Mouse (Mus musculus): ENCODE results near the gene Gm3336.

DNA sequence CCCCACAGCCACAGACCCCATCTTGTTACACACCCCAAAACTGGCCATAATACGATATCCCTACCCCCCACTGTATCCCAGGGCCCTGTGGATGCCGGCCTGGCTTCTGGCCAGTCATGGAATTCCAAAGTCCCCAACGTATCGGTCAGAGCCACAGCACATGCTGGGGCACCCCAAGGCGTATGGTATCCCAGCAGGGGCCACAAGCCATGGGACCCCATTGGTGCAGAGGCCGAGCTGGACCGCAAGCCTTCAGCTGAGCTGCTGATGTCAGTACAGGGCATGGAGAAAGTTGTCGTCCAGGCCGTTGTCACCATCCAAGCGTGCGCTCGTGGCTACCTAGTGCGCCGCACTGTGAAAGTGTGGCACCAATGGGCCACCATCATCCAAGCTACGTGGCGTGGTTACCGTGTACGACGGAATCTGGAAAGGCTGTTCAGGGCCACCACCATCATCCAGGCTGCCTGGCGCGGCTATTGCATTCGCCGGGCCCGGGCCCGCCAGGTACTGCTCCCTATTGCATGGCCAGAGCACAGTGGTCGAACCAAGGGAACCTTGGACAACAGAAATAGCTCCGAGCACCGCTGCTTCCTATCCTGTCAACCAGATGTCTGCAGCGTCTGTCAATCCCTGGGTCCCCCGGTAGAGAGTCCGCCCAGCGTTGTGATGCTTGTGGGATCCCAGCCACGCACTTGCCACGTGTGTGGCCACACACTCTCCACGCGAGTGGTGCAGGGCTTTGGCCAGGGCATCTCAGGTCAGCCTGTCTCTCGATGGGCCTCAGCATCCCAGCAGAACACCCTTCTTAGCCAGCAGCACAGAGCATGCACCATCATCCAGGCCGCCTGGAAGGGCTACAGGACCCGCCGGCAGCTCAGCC, 1.6 kb upstream of the Gm3336 start:
- no peak for TF ChIP-seq CTCF (conservative IDR thresholded peaks at IDR 0.05; ENCODE audit: insufficient read depth, insufficient read length, low read depth, low read length)
- peak; percentile 36 for TF ChIP-seq POLR2A (IDR thresholded peaks at IDR 0.05; ENCODE audit: low read depth, low read length)
